Mouse (Mus musculus) cerebellum, postnatal 4 days (tissue): ENCODE data around the gene Tph1.

Experiments used
- DNase-seq, 2 experiments: peaks; one replicate each; pipeline ENCODE4 v3.0.0; 2022; ENCODE audit warnings: low spot score in 2 of 2, mixed read lengths in 1 of 2

The Tph1 gene

GRCm38 (mm10) chr7:46601097-46601496 lies 71.2 kb downstream of the Tph1 start:
- DNase-seq, result no peak

GRCm38 (mm10) chr7:46597006-46597405 lies 75.3 kb downstream of the Tph1 start:
- DNase-seq, result no peak
